Mouse (Mus musculus) brain, embryonic 18.5 days (tissue): ENCODE data around the gene Tnfrsf1b.
A peak's percentile ranks its signal among the peaks of the same experiment; 100 is the strongest.

Experiments
- DNase-seq: peaks from one replicate; pipeline ENCODE4 v3.0.0-alpha.2; 2012; ENCODE audit warnings: low read depth, low spot score

The Tnfrsf1b gene

DNA sequence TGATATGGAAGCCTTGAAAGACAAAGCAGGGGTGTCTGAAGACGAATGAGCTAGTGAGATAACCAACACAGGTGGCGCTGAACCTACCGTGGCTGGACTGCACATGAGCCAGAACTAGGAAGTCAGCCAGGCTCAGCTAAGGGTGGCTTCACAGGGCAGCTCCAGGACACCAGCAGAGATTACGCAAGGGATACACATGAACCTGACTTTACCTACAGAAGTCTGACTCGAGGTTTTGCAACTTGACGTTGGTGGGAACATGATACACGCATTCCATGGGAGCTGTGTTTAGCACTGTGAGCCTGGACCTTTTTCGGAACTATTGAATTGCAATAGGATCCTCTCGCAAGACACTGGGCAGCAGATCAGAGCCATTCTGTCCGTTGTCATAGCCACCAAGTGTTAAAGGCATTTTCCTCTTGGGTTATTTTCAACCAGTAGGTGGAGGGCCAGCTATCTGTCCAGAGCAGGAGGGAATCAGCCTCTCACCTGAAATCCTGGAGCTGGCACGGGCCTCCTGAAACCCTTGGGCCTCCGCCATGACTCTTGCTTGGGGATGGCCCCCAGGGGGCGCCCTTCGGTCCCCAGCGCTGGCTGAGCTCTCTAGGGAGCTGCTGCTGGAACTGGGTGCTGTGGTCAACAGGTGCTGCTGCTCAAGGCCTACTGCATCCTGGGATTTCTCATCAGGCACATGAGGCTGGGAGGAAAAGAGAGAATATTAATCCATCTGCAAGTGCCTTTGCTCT, 27.3 kb downstream of the Tnfrsf1b start:
- no peak for DNase-seq

GRCm38 (mm10) chr4:145217837-145218236, 28.8 kb downstream of the Tnfrsf1b start:
- no peak for DNase-seq

DNA sequence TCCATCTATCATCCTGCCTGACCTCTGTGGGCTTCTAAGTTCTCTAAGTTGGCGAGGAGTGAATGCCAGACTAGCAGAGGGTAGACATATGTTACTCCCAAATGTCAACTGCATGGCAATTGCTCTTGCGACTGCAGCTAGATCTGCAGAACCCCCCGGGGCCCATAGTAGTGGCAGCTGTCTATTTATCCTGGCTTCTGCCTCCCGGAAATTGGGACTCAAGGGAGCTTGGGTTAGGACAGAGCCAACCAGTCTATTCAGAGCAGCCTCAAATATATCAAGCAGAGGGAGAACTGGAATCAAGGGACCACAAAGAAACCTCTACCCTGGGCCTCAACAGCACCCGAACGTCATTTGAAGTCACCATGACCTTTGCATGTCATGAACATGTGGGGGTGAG, 29.6 kb downstream of the Tnfrsf1b start:
- no peak for DNase-seq

- no peak for DNase-seq
Observed at GRCm38 (mm10) chr4:145215396-145215795, 31.3 kb downstream of the Tnfrsf1b start.

DNA sequence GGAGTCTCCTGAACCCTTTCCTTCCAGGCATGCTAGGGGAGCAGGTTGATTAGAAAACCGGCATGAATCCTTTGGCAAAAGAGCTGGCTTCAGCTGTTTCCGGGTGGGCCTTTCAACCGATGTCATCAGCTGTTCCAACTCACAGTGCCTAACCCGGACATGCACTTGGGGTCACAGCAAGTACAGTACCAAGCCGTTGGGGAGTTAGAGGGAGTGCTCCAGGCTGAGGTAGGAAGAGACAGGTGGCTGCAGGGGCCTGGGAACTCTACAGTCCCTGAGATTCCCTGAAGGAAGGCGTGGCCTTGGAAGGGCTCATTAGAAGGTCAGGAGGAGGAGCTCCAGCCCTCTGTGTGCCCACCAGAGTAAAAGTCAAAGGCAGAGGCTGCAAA, 31.9 kb downstream of the Tnfrsf1b start:
- DNase-seq = no peak

- DNase-seq = no peak
Observed at GRCm38 (mm10) chr4:145213999-145214785, 32.5 kb downstream of the Tnfrsf1b start.

GRCm38 (mm10) chr4:145211076-145211475, 35.6 kb downstream of the Tnfrsf1b start:
- DNase-seq = no peak

GRCm38 (mm10) chr4:145210564-145210963, 36.1 kb downstream of the Tnfrsf1b start:
- DNase-seq = no peak

DNA sequence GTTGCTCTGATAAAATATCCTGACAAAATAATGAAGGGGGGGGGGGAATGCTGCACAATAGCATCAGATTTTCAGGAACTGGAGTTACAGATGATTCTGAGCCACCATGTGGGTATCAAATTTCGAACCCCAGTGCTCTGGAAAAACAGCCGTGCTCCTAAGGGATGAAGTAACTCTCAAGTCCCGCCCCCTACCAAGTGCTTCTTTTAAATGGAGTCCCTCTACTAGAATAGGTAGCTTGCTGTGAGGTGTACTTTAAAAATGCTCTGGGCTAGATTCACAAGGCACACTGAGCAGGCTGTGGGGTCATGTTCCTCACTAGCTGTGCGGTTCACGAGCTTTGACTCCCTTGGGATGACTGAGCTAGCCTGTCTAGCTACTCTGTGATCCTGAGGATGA, 37.0 kb downstream of the Tnfrsf1b start:
- no peak for DNase-seq

- no peak for DNase-seq
Observed at GRCm38 (mm10) chr4:145209076-145209689, 37.5 kb downstream of the Tnfrsf1b start.

DNA sequence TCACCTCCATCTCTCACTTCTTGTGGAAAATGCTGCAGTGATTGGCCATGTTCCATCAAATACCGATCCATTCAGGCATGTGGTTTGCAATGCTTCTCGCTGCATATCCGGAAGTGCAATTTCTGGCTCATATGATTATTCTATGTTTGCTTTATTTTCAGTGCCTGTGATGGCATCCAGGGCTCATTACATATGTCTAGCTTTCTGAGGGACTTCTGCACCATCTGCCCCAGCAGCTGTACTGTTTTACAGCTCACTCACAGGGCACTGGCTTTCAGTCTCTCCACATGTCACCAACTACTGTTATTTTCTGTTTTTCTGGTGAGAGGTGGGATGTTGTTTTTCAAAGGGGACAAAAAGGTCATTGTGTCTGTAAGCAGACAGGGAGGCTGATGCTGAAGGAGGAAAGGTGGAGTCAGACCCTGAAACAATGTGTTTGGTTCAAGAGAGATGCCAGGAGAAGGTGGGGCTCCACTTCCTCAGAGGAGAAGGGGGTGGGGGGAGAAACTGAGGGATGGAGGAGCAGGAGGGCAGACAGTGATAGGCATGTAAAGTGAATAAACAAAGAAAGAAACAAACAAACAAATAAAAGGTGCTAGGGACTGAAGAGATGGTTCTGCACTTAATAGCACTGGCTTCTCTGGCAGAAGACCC, 38.8 kb downstream of the Tnfrsf1b start:
- no peak for DNase-seq

GRCm38 (mm10) chr4:145204779-145205178, 41.9 kb downstream of the Tnfrsf1b start:
- DNase-seq = no peak

GRCm38 (mm10) chr4:145203305-145203704, 43.4 kb downstream of the Tnfrsf1b start:
- DNase-seq = no peak

GRCm38 (mm10) chr4:145201424-145201823, 45.2 kb downstream of the Tnfrsf1b start:
- DNase-seq = no peak

- DNase-seq = no peak
Observed at GRCm38 (mm10) chr4:145199982-145200699, 46.5 kb downstream of the Tnfrsf1b start.

- no peak for DNase-seq
Observed at GRCm38 (mm10) chr4:145196586-145196985, 50.1 kb downstream of the Tnfrsf1b start.

DNA sequence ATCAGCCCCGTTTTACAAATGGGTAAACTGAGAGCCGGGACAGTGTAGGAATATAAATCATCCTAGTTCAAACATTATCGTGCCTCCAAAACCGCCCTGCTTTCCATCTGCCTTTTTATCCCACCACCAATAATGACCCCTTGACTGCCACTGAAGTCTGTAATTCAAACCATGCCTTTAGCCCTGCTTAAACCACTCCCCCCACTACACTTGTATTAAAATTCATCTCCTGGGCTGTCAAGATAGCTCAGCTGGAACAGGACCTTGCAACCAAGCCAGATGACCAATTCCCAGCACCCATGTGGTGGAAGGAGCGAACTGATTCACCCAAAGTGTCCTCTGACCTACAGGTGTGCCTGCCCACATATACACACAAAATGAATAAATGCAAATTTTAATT, 51.5 kb downstream of the Tnfrsf1b start:
- no peak for DNase-seq

GRCm38 (mm10) chr4:145194559-145195162, 52.0 kb downstream of the Tnfrsf1b start, which contains the start of gene Vps13d:
TSS of gene Vps13d (minus strand) at chr4:145195005.
- peak; percentile 79 for DNase-seq

DNA sequence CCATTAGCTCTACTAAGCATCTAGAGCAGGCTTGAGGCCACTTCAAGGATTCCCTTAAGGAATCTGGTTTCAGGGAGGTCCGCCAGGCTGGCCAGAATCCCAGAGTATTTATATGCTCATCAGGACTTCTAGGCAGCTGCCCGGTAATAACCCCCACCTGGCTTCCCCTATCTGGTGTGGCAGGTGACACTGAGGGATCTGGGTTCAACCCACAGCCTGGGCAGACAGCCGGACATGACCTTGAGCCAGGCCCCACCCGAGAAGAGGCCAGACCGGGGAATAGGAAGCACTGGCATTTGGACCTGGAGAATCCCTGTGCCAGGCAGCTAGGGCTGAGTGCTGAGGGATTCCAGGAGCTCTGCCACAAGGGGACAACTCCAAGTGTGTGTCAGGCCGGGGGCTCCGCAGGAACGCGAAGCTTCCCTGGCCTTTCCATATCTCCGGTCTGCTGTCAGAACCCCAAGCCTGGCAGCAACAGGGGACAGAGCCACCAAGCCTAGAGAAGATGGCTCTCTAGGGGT, 52.6 kb downstream of the Tnfrsf1b start:
- no peak for DNase-seq

DNA sequence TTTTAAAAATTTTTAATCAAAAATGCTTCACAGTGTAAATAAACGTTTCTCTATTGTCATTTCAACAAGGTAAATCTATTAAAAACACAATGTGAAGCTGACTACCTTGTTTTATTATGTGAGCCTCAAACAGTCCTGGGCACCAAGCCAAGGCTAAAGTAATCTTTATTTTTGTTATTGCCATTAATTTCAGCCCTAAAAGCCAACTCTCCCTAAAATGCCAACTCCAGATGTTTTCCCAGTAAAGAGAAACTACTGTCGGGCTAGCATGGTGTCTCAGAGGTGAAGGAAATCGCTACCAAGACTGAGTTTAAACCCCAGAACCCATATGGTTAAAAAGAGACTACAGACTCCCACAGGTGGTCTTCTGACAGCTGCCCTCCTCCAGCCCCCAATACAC, 53.3 kb downstream of the Tnfrsf1b start:
- no peak for DNase-seq

- DNase-seq = no peak
Observed at GRCm38 (mm10) chr4:145192686-145193085, 54.0 kb downstream of the Tnfrsf1b start.
